Mouse (Mus musculus) lung, embryonic 14.5 days (tissue): ENCODE data around the gene Bcl10. TPM values are rescaled to one million over a fixed set of nuclear protein-coding genes. Genes with fewer than 3 reads are reported as not detected.
A peak's percentile ranks its signal among the peaks of the same experiment; 100 is the strongest.

Experiments used
- ATAC-seq: fragments of 200-750 bp; cut with Nextera tagmentation; 2 replicates; pipeline ENCODE4 v1.8.0; 2017; ENCODE audit warnings: mild to moderate bottlenecking, moderate TSS enrichment, moderate library complexity; ENCODE audit not compliant: insufficient read depth
- DNase-seq: peaks from one replicate; pipeline ENCODE4 v3.0.0-alpha.2; 2015
- H3K27ac ChIP-seq: fragments of 300-500 bp; sonication (generic); 2 replicates; pipeline ENCODE4 v1.5.1; 2014; ENCODE audit warnings: low read depth, mild to moderate bottlenecking, moderate library complexity
- H3K27me3 ChIP-seq: fragments of 300-500 bp; sonication (generic); 2 replicates; pipeline ENCODE4 v1.6.1; 2014; ENCODE audit warnings: low read length, control low read depth; ENCODE audit not compliant: insufficient read depth
- H3K36me3 ChIP-seq: fragments of 300-500 bp; sonication (generic); 2 replicates; pipeline ENCODE4 v1.6.1; 2014; ENCODE audit warnings: control low read depth; ENCODE audit not compliant: insufficient read depth
- H3K4me1 ChIP-seq: fragments of 300-500 bp; sonication (generic); 2 replicates; pipeline ENCODE4 v1.6.1; 2014; ENCODE audit warnings: antibody characterized with exemption, control low read depth; ENCODE audit not compliant: insufficient read depth
- H3K4me2 ChIP-seq: fragments of 300-500 bp; sonication (generic); 2 replicates; pipeline ENCODE4 v1.6.1; 2014; ENCODE audit warnings: mild to moderate bottlenecking
- H3K4me3 ChIP-seq: fragments of 300-500 bp; sonication (generic); 2 replicates; pipeline ENCODE4 v1.5.1; 2014; ENCODE audit warnings: low read depth, low read length
- H3K9ac ChIP-seq: fragments of 300-500 bp; sonication (generic); 2 replicates; pipeline ENCODE4 v1.6.1; 2014
- H3K9me3 ChIP-seq: fragments of 300-500 bp; sonication (generic); 2 replicates; pipeline ENCODE4 v1.6.1; 2016; ENCODE audit warnings: low read depth, low read length, control low read depth
- CTCF ChIP-seq: IDR thresholded peaks from 2 replicates; pipeline ENCODE4 v1.5.1; 2016; ENCODE audit warnings: antibody characterized with exemption, low read depth
- WGBS: fragments of 180-500 bp; shearing (Covaris S2); extraction: QIAGEN DNeasy Blood & Tissue Kit; methylation state at CpG from one replicate; pipeline ENCODE4 v1.1.7; 2014; 5-methylcytosine and 5-hydroxymethylcytosine counted together
- polyA plus RNA-seq: library from polyadenylated mRNA; unstranded; fragments of >200 nt; fragmentation: Nextera tagmentation; extraction: Ambion mirVana; gene quantifications from 2 replicates; pipeline ENCODE4 v1.2.1, GENCODE M21; 2014

The Bcl10 gene
- polyA plus RNA-seq, 1 experiment from 2014 or later = 50.7 TPM

- no peak for TF ChIP-seq CTCF
- Histone ChIP-seq H3K27ac (no peak overlapping the region), H3K4me2 (no peak overlapping the region), H3K9me3 (no peaks in the 10 kb centered on the region), H3K27me3 (no peaks in the 10 kb centered on the region), H3K4me3 (no peak overlapping the region), H3K9ac (no peak overlapping the region), H3K4me1 (peaks cover 9% of the 10 kb centered on the region; the same call in 1 of the 2 replicates), H3K36me3 (peaks cover 52% of the 10 kb centered on the region)
- WGBS = 67% methylated on average over 7 of the region's 7 CpGs
- DNase-seq = no peak
- ATAC-seq = no peak
These were observed 7.2 kb downstream of the Bcl10 start for GRCm38 (mm10) chr3:145929525-145930400.

- H3K4me2 ChIP-seq = no peak overlapping the region
- no peak overlapping the region for H3K4me3 ChIP-seq
- DNase-seq (no peak), ATAC-seq (no peak)
- H3K9ac ChIP-seq = no peak overlapping the region
- no peak for TF ChIP-seq CTCF
- H3K36me3 ChIP-seq = peaks cover 46% of the 10 kb centered on the region
- no peaks in the 10 kb centered on the region for H3K9me3 ChIP-seq
- H3K4me1 ChIP-seq = peaks cover 1% of the 10 kb centered on the region; the same call in 1 of the 2 replicates
- WGBS = 42% methylated on average over 9 of the region's 9 CpGs
- H3K27me3 ChIP-seq = no peaks in the 10 kb centered on the region
- no peak overlapping the region for H3K27ac ChIP-seq
These were observed 11.2 kb downstream of the Bcl10 start for GRCm38 (mm10) chr3:145933845-145934244.

GRCm38 (mm10) chr3:145937505-145938404 is 15.2 kb downstream of the Bcl10 start, which contains the start of gene 2410004B18Rik:
2410004B18Rik (plus strand) TSS chr3:145938014.
- peak; percentile 98 for DNase-seq
- Histone ChIP-seq H3K36me3 (peaks cover 34% of the 10 kb centered on the region), H3K27me3 (no peaks in the 10 kb centered on the region), H3K4me2 (peak within 1 kb of the TSS; percentile 86), H3K27ac (peak within 1 kb of the TSS; percentile 30; the same call in 1 of the 2 replicates), H3K4me3 (peak within 1 kb of the TSS; percentile 96), H3K4me1 (peaks cover 11% of the 10 kb centered on the region; the same call in 1 of the 2 replicates), H3K9ac (peak within 1 kb of the TSS; percentile 88), H3K9me3 (no peaks in the 10 kb centered on the region)
- under 1% methylated on average over 70 of the region's 70 CpGs for WGBS
- ATAC-seq = peak; percentile 92
- peak; percentile 96 for TF ChIP-seq CTCF

- peak overlapping the region; percentile 96 for H3K4me3 ChIP-seq
- H3K9ac ChIP-seq = peak overlapping the region; percentile 88
- WGBS = 18% methylated on average over 49 of the region's 50 CpGs
- ATAC-seq (peak; percentile 22), DNase-seq (peak; percentile 49)
- TF ChIP-seq CTCF = peak; percentile 29; the same call in 1 of the 2 replicates
- H3K27me3 ChIP-seq = no peaks in the 10 kb centered on the region
- peaks cover 34% of the 10 kb centered on the region for H3K36me3 ChIP-seq
- H3K4me1 ChIP-seq = peaks cover 11% of the 10 kb centered on the region; the same call in 1 of the 2 replicates
- peak overlapping the region; percentile 86 for H3K4me2 ChIP-seq
- H3K9me3 ChIP-seq = no peaks in the 10 kb centered on the region
- H3K27ac ChIP-seq = no peak overlapping the region
These were observed 16.1 kb downstream of the Bcl10 start for GRCm38 (mm10) chr3:145938405-145939349.

- peak overlapping the region; percentile 96 for H3K4me3 ChIP-seq
- H3K27me3 ChIP-seq = no peaks in the 10 kb centered on the region
- peak overlapping the region; percentile 86 for H3K4me2 ChIP-seq
- no peak for DNase-seq
- H3K27ac ChIP-seq = no peak overlapping the region
- ATAC-seq = no peak
- WGBS = 79% methylated on average over 12 of the region's 12 CpGs
- peaks cover 38% of the 10 kb centered on the region for H3K36me3 ChIP-seq
- H3K9me3 ChIP-seq = no peaks in the 10 kb centered on the region
- no peak for TF ChIP-seq CTCF
- H3K9ac ChIP-seq = peak overlapping the region; percentile 88
- H3K4me1 ChIP-seq = peaks cover 11% of the 10 kb centered on the region; the same call in 1 of the 2 replicates
These were observed 16.8 kb downstream of the Bcl10 start for GRCm38 (mm10) chr3:145939402-145939801.

GRCm38 (mm10) chr3:145939971-145940370 is 17.4 kb downstream of the Bcl10 start:
- H3K9ac ChIP-seq = no peak overlapping the region
- WGBS = 79% methylated on average over 4 of the region's 4 CpGs
- H3K27ac ChIP-seq = no peak overlapping the region
- DNase-seq (no peak), ATAC-seq (no peak)
- H3K9me3 ChIP-seq = no peaks in the 10 kb centered on the region
- H3K27me3 ChIP-seq = no peaks in the 10 kb centered on the region
- no peak overlapping the region for H3K4me3 ChIP-seq
- H3K4me2 ChIP-seq = no peak overlapping the region
- peaks cover 39% of the 10 kb centered on the region for H3K36me3 ChIP-seq
- TF ChIP-seq CTCF = no peak
- peaks cover 11% of the 10 kb centered on the region; the same call in 1 of the 2 replicates for H3K4me1 ChIP-seq
